Mouse (Mus musculus) urinary bladder, adult 18-20 months (tissue): Measurements from ENCODE around the gene U2af1l4.

Experiments
- DNase-seq, 2 experiments: peaks; one replicate each; pipeline ENCODE4 v3.0.0; 2022; ENCODE audit warnings: low spot score in 2 of 2, mixed read lengths in 2 of 2

U2af1l4 gene

GRCm38 (mm10) chr7:30563117-30563905, at the start of gene U2af1l4, which contains the start of the genes Gm49396 and Psenen:
U2af1l4 (plus strand) TSS chr7:30563301.
Gm49396 (plus strand) TSS chr7:30563344.
Psenen (minus strand) TSS chr7:30563627.
- DNase-seq = peak; percentile 83 to 96

GRCm38 (mm10) chr7:30515003-30515760, 47.9 kb upstream of the U2af1l4 start:
- no peak for DNase-seq

GRCm38 (mm10) chr7:30518325-30518724, 44.8 kb upstream of the U2af1l4 start:
- DNase-seq = no peak

- no peak for DNase-seq
Measured at GRCm38 (mm10) chr7:30520396-30520795, 42.7 kb upstream of the U2af1l4 start.

GRCm38 (mm10) chr7:30520856-30521255, 42.2 kb upstream of the U2af1l4 start:
- DNase-seq = no peak

- no peak for DNase-seq
Measured at GRCm38 (mm10) chr7:30522871-30523270, 40.2 kb upstream of the U2af1l4 start.

- DNase-seq = no peak
Measured at GRCm38 (mm10) chr7:30524487-30524886, 38.6 kb upstream of the U2af1l4 start.

- no peak for DNase-seq
Measured at GRCm38 (mm10) chr7:30525954-30526353, 37.1 kb upstream of the U2af1l4 start.

- DNase-seq = no peak
Measured at GRCm38 (mm10) chr7:30526399-30526798, 36.7 kb upstream of the U2af1l4 start.

GRCm38 (mm10) chr7:30526981-30527380, 36.1 kb upstream of the U2af1l4 start:
- DNase-seq = no peak

GRCm38 (mm10) chr7:30531291-30531815, 31.7 kb upstream of the U2af1l4 start:
- DNase-seq = no peak

- no peak for DNase-seq
Measured at GRCm38 (mm10) chr7:30532931-30533330, 30.2 kb upstream of the U2af1l4 start.

- no peak for DNase-seq
Measured at GRCm38 (mm10) chr7:30533941-30534632, 29.0 kb upstream of the U2af1l4 start.

GRCm38 (mm10) chr7:30534633-30535577, 28.2 kb upstream of the U2af1l4 start, which contains the start of gene Arhgap33:
Arhgap33 (minus strand) TSS chr7:30535060.
- DNase-seq = peak; percentile 90

GRCm38 (mm10) chr7:30540572-30540971, 22.5 kb upstream of the U2af1l4 start:
- no peak for DNase-seq

GRCm38 (mm10) chr7:30544327-30544726, 18.8 kb upstream of the U2af1l4 start:
- DNase-seq = no peak

- DNase-seq = no peak
Measured at GRCm38 (mm10) chr7:30549880-30550279, 13.2 kb upstream of the U2af1l4 start.

GRCm38 (mm10) chr7:30550603-30551002, 12.5 kb upstream of the U2af1l4 start:
- no peak for DNase-seq

GRCm38 (mm10) chr7:30551445-30552101, 11.5 kb upstream of the U2af1l4 start:
- no peak for DNase-seq
